Mouse (Mus musculus): ENCODE data around the gene Mapkapk5. TPM values are rescaled to one million over a fixed set of nuclear protein-coding genes. Genes with fewer than 3 reads are reported as not detected.
"Not testable (repeated sequence)": the region's sequence is repeated elsewhere in the genome, so short reads cannot be mapped to it uniquely, and the experiment has no call there.

The Mapkapk5 gene
- polyA plus RNA-seq, 2 experiments: 60.4 to 110 TPM

- Histone ChIP-seq H3K36me3 (ENCODE audit: control insufficient read depth, insufficient read depth, low read length) (peaks cover 41% of the 10 kb centered on the region), H3K9me3 (ENCODE audit: control insufficient read depth, low read length) (no peaks in the 10 kb centered on the region), H3K4me3 (replicated peaks; ENCODE audit: low read length) (no peak overlapping the region), H3K4me1 (ENCODE audit: control insufficient read depth, insufficient read depth, low read length) (no peaks in the 10 kb centered on the region), H3K27me3 (ENCODE audit: control insufficient read depth, insufficient read depth, low read length) (no peaks in the 10 kb centered on the region), H3K9ac (ENCODE audit: low read depth, low read length, severe bottlenecking) (no peak overlapping the region), H3K27ac (replicated peaks; ENCODE audit: low read depth, low read length) (no peak overlapping the region), H3K4me2 (replicated peaks; ENCODE audit: low read depth, low read length, severe bottlenecking) (no peak overlapping the region)
- DNase-seq (ENCODE audit: low spot score) (no peak), ATAC-seq (ENCODE audit: low FRiP score, low read depth) (no peak)
- WGBS: 93% methylated on average over 9 of the region's 9 CpGs
- no peak for TF ChIP-seq POLR2A (IDR thresholded peaks at IDR 0.05; ENCODE audit: borderline replicate concordance, extremely low read depth, insufficient read depth, insufficient read length)
Observed at GRCm38 (mm10) chr5:121518983-121519382, 26.7 kb downstream of the Mapkapk5 start.

DNA sequence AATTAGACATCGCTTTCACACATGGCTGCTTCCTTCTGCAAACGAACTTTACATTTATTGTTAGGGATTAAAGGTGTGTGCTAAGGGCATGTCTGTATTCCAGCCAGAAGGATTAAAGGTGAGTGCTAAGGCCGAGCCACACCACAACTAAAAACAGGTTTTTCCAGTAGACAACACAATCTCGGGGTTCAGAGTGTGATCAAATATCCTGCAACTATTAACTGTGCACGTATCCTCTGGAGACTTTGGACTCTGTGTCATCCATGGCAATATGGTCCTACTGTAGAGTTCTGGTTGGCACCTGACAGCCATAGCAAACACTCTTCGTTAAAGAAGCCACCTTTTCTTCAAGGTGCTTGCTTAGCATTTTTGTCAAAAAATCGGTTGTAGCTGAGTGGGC is 35.7 kb downstream of the Mapkapk5 start:
- no peak for ATAC-seq (ENCODE audit: low FRiP score, low read depth)
- H3K4me1 ChIP-seq (ENCODE audit: control insufficient read depth, insufficient read depth, low read length): no peaks in the 10 kb centered on the region
- no peak for TF ChIP-seq POLR2A (IDR thresholded peaks at IDR 0.05; ENCODE audit: borderline replicate concordance, extremely low read depth, insufficient read depth, insufficient read length)
- no peaks in the 10 kb centered on the region for H3K36me3 ChIP-seq (ENCODE audit: control insufficient read depth, insufficient read depth, low read length)
- no peaks in the 10 kb centered on the region for H3K9me3 ChIP-seq (ENCODE audit: control insufficient read depth, low read length)
- H3K9ac ChIP-seq (ENCODE audit: low read depth, low read length, severe bottlenecking): no peak overlapping the region
- H3K4me2 ChIP-seq (replicated peaks; ENCODE audit: low read depth, low read length, severe bottlenecking): no peak overlapping the region
- H3K27me3 ChIP-seq (ENCODE audit: control insufficient read depth, insufficient read depth, low read length): no peaks in the 10 kb centered on the region
- WGBS: 80% methylated on average over 7 of the region's 7 CpGs
- no peak overlapping the region for H3K27ac ChIP-seq (replicated peaks; ENCODE audit: low read depth, low read length)
- no peak for DNase-seq (ENCODE audit: low spot score)
- no peak overlapping the region for H3K4me3 ChIP-seq (replicated peaks; ENCODE audit: low read length)

DNA sequence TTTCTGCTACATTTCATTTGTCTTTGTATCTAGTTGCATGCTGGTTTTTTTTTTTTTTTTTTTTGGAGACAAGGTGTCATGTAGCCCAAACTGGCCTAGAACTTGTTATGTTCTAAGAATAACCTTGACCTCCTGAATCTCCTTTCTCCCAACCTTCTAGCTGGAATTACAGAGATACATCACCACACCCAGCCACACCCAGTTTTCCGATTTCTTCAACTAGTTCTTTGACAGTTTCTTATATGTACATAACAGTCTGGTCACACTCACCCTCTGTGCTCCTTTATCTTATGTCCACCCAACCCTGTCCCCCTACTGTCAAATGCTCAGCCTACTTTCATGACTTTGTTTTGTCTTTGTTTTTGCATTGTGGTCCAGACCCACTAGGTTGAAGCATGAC is 38.9 kb downstream of the Mapkapk5 start:
- H3K4me1 ChIP-seq (ENCODE audit: control insufficient read depth, insufficient read depth, low read length): no peaks in the 10 kb centered on the region
- no peak overlapping the region for H3K9ac ChIP-seq (ENCODE audit: low read depth, low read length, severe bottlenecking)
- no peak overlapping the region for H3K4me3 ChIP-seq (replicated peaks; ENCODE audit: low read length)
- no peak overlapping the region for H3K4me2 ChIP-seq (replicated peaks; ENCODE audit: low read depth, low read length, severe bottlenecking)
- DNase-seq (ENCODE audit: low spot score): no peak
- WGBS: 85% methylated on average over 1 of the region's 1 CpGs
- no peak for TF ChIP-seq POLR2A (IDR thresholded peaks at IDR 0.05; ENCODE audit: borderline replicate concordance, extremely low read depth, insufficient read depth, insufficient read length)
- H3K27me3 ChIP-seq (ENCODE audit: control insufficient read depth, insufficient read depth, low read length): no peaks in the 10 kb centered on the region
- H3K36me3 ChIP-seq (ENCODE audit: control insufficient read depth, insufficient read depth, low read length): no peaks in the 10 kb centered on the region
- H3K27ac ChIP-seq (replicated peaks; ENCODE audit: low read depth, low read length): no peak overlapping the region
- ATAC-seq (ENCODE audit: low FRiP score, low read depth): no peak
- H3K9me3 ChIP-seq (ENCODE audit: control insufficient read depth, low read length): no peaks in the 10 kb centered on the region

DNA sequence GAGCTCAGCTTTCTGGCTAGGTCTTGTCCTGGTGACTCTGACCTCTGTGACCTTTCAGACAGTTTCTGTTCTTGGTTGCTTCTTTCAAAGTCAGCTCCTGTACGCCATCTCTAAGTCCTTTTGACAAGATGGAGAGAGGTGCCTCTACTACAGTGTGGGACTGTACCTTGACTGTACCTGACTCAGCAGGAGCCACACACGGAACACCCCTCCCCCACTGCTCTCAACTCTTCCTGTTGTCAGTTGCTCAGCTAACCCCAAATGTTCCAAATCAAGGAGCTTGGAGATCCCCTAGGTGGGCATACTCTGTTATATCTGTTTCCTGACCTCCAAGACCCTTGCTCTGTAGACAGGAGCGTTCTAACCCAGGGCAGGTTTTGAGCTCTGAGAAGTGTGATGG is 42.5 kb downstream of the Mapkapk5 start, which contains the start of gene Adam1b:
Gene Adam1b (minus strand): TSS at position 205 of the 400 bp plus-strand sequence.
- DNase-seq (ENCODE audit: low spot score) (no peak), ATAC-seq (ENCODE audit: low FRiP score, low read depth) (no peak)
- Histone ChIP-seq H3K4me2 (replicated peaks; ENCODE audit: low read depth, low read length, severe bottlenecking) (no peak within 1 kb of the TSS), H3K36me3 (ENCODE audit: control insufficient read depth, insufficient read depth, low read length) (no peaks in the 10 kb centered on the region), H3K9ac (ENCODE audit: low read depth, low read length, severe bottlenecking) (no peak within 1 kb of the TSS), H3K9me3 (ENCODE audit: control insufficient read depth, low read length) (no peaks in the 10 kb centered on the region), H3K4me3 (replicated peaks; ENCODE audit: low read length) (no peak within 1 kb of the TSS), H3K27me3 (ENCODE audit: control insufficient read depth, insufficient read depth, low read length) (no peaks in the 10 kb centered on the region), H3K4me1 (ENCODE audit: control insufficient read depth, insufficient read depth, low read length) (no peaks in the 10 kb centered on the region), H3K27ac (replicated peaks; ENCODE audit: low read depth, low read length) (no peak within 1 kb of the TSS)
- whole genome bisulfite sequencing: 81% methylated on average over 3 of the region's 3 CpGs
- TF ChIP-seq POLR2A (IDR thresholded peaks at IDR 0.05; ENCODE audit: borderline replicate concordance, extremely low read depth, insufficient read depth, insufficient read length): no peak

- not testable (repeated sequence) for DNase-seq (ENCODE audit: low spot score); H3K36me3 ChIP-seq (ENCODE audit: control insufficient read depth, insufficient read depth, low read length); H3K4me2 ChIP-seq (replicated peaks; ENCODE audit: low read depth, low read length, severe bottlenecking); H3K27ac ChIP-seq (replicated peaks; ENCODE audit: low read depth, low read length); H3K27me3 ChIP-seq (ENCODE audit: control insufficient read depth, insufficient read depth, low read length); H3K4me3 ChIP-seq (replicated peaks; ENCODE audit: low read length); H3K9me3 ChIP-seq (ENCODE audit: control insufficient read depth, low read length); H3K4me1 ChIP-seq (ENCODE audit: control insufficient read depth, insufficient read depth, low read length); H3K9ac ChIP-seq (ENCODE audit: low read depth, low read length, severe bottlenecking); ATAC-seq (ENCODE audit: low FRiP score, low read depth)
- WGBS: 72% methylated on average over 10 of the region's 17 CpGs
Observed at GRCm38 (mm10) chr5:121501424-121501996, 44.2 kb downstream of the Mapkapk5 start.

DNA sequence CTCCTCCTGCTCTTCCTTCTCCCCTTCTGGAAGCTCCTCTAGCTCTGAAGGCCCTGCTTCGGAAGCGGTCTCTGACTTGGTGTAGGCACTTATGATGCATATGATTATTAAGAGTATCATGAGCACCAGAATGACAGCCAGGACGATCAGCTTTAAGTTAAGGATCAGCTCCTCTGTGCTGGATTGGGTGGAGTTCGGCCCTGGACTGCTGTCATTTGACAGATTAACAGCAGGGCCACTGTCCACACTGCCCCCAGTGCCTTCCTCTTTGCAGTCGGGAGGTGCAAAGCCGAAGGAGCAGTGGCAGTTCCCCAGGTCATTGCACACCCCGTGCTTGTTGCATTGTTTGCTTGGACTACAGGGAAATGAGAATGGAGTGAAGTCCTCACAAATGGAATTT is 45.0 kb downstream of the Mapkapk5 start:
- H3K27me3 ChIP-seq (ENCODE audit: control insufficient read depth, insufficient read depth, low read length): no peaks in the 10 kb centered on the region
- no peak for ATAC-seq (ENCODE audit: low FRiP score, low read depth)
- TF ChIP-seq POLR2A (IDR thresholded peaks at IDR 0.05; ENCODE audit: borderline replicate concordance, extremely low read depth, insufficient read depth, insufficient read length): no peak
- no peak overlapping the region for H3K9ac ChIP-seq (ENCODE audit: low read depth, low read length, severe bottlenecking)
- WGBS: 69% methylated on average over 7 of the region's 7 CpGs
- H3K9me3 ChIP-seq (ENCODE audit: control insufficient read depth, low read length): no peaks in the 10 kb centered on the region
- no peaks in the 10 kb centered on the region for H3K36me3 ChIP-seq (ENCODE audit: control insufficient read depth, insufficient read depth, low read length)
- H3K4me2 ChIP-seq (replicated peaks; ENCODE audit: low read depth, low read length, severe bottlenecking): no peak overlapping the region
- no peak overlapping the region for H3K27ac ChIP-seq (replicated peaks; ENCODE audit: low read depth, low read length)
- no peak overlapping the region for H3K4me3 ChIP-seq (replicated peaks; ENCODE audit: low read length)
- DNase-seq (ENCODE audit: low spot score): no peak
- H3K4me1 ChIP-seq (ENCODE audit: control insufficient read depth, insufficient read depth, low read length): no peaks in the 10 kb centered on the region
